Mouse (Mus musculus): ENCODE data around the gene Agap1.

Gene Agap1

GRCm38 (mm10) chr1:89457126-89458031 lies 2.8 kb downstream of the Agap1 start:
- no peak for DNase-seq (ENCODE audit: low spot score in 2 of 2)

- no peak for DNase-seq (ENCODE audit: low spot score in 2 of 2)
These were observed 7.3 kb downstream of the Agap1 start for GRCm38 (mm10) chr1:89461881-89462280.

- no peak for DNase-seq (ENCODE audit: low spot score in 2 of 2)
These were observed 8.5 kb downstream of the Agap1 start for GRCm38 (mm10) chr1:89463138-89463537.

- DNase-seq (ENCODE audit: low spot score in 2 of 2): peak in 1 of 2 experiments; percentile 34
These were observed 10.9 kb downstream of the Agap1 start for GRCm38 (mm10) chr1:89465417-89466002.

GRCm38 (mm10) chr1:89467321-89468069 lies 12.9 kb downstream of the Agap1 start:
- DNase-seq (ENCODE audit: low spot score in 2 of 2): no peak

- no peak for DNase-seq (ENCODE audit: low spot score in 2 of 2)
These were observed 13.5 kb downstream of the Agap1 start for GRCm38 (mm10) chr1:89468141-89468540.

- no peak for DNase-seq (ENCODE audit: low spot score in 2 of 2)
These were observed 16.8 kb downstream of the Agap1 start for GRCm38 (mm10) chr1:89471430-89471829.

GRCm38 (mm10) chr1:89471891-89472290 lies 17.3 kb downstream of the Agap1 start:
- no peak for DNase-seq (ENCODE audit: low spot score in 2 of 2)

GRCm38 (mm10) chr1:89473946-89474345 lies 19.3 kb downstream of the Agap1 start:
- no peak for DNase-seq (ENCODE audit: low spot score in 2 of 2)

GRCm38 (mm10) chr1:89474853-89475252 lies 20.2 kb downstream of the Agap1 start:
- no peak for DNase-seq (ENCODE audit: low spot score in 2 of 2)

- no peak for DNase-seq (ENCODE audit: low spot score in 2 of 2)
These were observed 22.4 kb downstream of the Agap1 start for GRCm38 (mm10) chr1:89477033-89477432.

- DNase-seq (ENCODE audit: low spot score in 2 of 2): peak; percentile 20 to 43
These were observed 24.2 kb downstream of the Agap1 start for GRCm38 (mm10) chr1:89478571-89479460.

GRCm38 (mm10) chr1:89481154-89481553 lies 26.5 kb downstream of the Agap1 start:
- no peak for DNase-seq (ENCODE audit: low spot score in 2 of 2)

GRCm38 (mm10) chr1:89482812-89483211 lies 28.2 kb downstream of the Agap1 start:
- no peak for DNase-seq (ENCODE audit: low spot score in 2 of 2)

GRCm38 (mm10) chr1:89486891-89487290 lies 32.3 kb downstream of the Agap1 start:
- no peak for DNase-seq (ENCODE audit: low spot score in 2 of 2)

GRCm38 (mm10) chr1:89489111-89489971 lies 34.7 kb downstream of the Agap1 start:
- DNase-seq (ENCODE audit: low spot score in 2 of 2): no peak

- DNase-seq (ENCODE audit: low spot score in 2 of 2): no peak
These were observed 38.6 kb downstream of the Agap1 start for GRCm38 (mm10) chr1:89493177-89493576.

GRCm38 (mm10) chr1:89494816-89495215 lies 40.2 kb downstream of the Agap1 start:
- no peak for DNase-seq (ENCODE audit: low spot score in 2 of 2)

- DNase-seq (ENCODE audit: low spot score in 2 of 2): no peak
These were observed 41.6 kb downstream of the Agap1 start for GRCm38 (mm10) chr1:89496204-89496603.

GRCm38 (mm10) chr1:89500925-89501324 lies 46.3 kb downstream of the Agap1 start:
- no peak for DNase-seq (ENCODE audit: low spot score in 2 of 2)
